ENCODE assay signal across 19 mouse cellular contexts in the genomic region with DNA sequence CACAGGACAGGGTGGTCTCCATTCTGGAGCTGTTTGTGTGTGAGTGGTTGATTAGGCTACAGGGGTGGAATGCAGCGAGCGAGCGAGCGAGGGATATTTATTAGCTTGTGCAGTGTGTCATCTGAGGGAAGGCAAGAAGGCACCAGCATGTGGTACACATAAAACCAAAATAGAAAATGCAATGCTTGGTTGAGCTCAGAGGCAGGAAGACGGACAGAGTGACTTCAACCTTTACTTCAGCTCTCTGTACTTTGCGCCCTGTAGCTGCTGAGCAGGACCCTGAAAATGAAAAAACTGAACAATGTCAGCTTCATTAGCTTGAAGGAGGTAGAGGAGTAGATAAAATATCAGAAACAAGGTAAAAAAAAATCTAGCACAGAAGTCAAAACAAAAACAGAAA. TPM values are rescaled to one million over a fixed set of nuclear protein-coding genes. Genes with fewer than 3 reads are reported as not detected.
"Had no signal": no experiment of that assay in that cellular context is flagged by ENCODE, and none has a peak within 500 bp of the region (broad histone marks: within the 10 kb centered on the region; RNA-seq: fewer than 3 reads in every experiment).

No protein-coding gene starts in this region.

- H3K4me3 ChIP-seq: intestine, embryonic 15.5 days; limb, embryonic 10.5 days; liver, embryonic 12.5 days; megakaryocyte, embryonic 14.5 days; midbrain, embryonic 15.5 days; neural tube, embryonic 12.5 days had no signal

- H3K27ac ChIP-seq: intestine, embryonic 15.5 days; limb, embryonic 10.5 days; liver, embryonic 12.5 days; macrophage; midbrain, embryonic 15.5 days; neural tube, embryonic 12.5 days had no signal

- DNase-seq: layer of hippocampus, adult 9-11 months; lung, embryonic 14.5 days; lung, postnatal 10 days; retina, postnatal 1 day; right cerebral cortex, postnatal 4 days; spleen, adult 18-20 months; thymus, adult 2 months; thymus, postnatal 25 days had no signal

- H3K36me3 ChIP-seq: intestine, embryonic 15.5 days; limb, embryonic 10.5 days; liver, embryonic 12.5 days; midbrain, embryonic 15.5 days; neural tube, embryonic 12.5 days had no signal

- ATAC-seq: intestine, embryonic 15.5 days; liver, embryonic 12.5 days; midbrain, embryonic 15.5 days had no signal

- H3K4me2 ChIP-seq: intestine, embryonic 15.5 days; liver, embryonic 12.5 days; lung, embryonic 14.5 days; midbrain, embryonic 11.5 days; midbrain, embryonic 15.5 days; neural tube, embryonic 12.5 days had no signal

- H3K9ac ChIP-seq: intestine, embryonic 15.5 days; liver, embryonic 12.5 days; lung, embryonic 14.5 days; midbrain, embryonic 15.5 days; neural tube, embryonic 12.5 days had no signal

- H3K9me3 ChIP-seq: intestine, embryonic 15.5 days; limb, embryonic 10.5 days; liver, embryonic 12.5 days; megakaryocyte, embryonic 14.5 days; midbrain, embryonic 15.5 days; neural tube, embryonic 12.5 days had no signal

RNA-seq across cellular contexts. Expression of gene Slc35f3, which starts 3.2 kb away (rescaled TPM):
- total RNA-seq: monocyte, adult 5-6 weeks; neutrophil, adult 5-6 weeks had no signal
- polyA plus RNA-seq: liver, embryonic 12.5 days; liver, embryonic 16.5 days; macrophage; midbrain, embryonic 11.5 days had no signal
